Mouse (Mus musculus) adrenal gland, postnatal 36 days (tissue): ENCODE results near the gene C2cd5. TPM values are rescaled to one million over a fixed set of nuclear protein-coding genes. Genes with fewer than 3 reads are reported as not detected.
"Not testable (repeated sequence)": the region's sequence is repeated elsewhere in the genome, so short reads cannot be mapped to it uniquely, and the experiment has no call there.

ENCODE experiments used
- DNase-seq, 2 experiments: peaks; one replicate each; pipeline ENCODE4 v3.0.0; 2021; ENCODE audit warnings: mixed read lengths in 1 of 2
- total RNA-seq, 2 experiments: library from RNA; stranded (reverse); gene quantifications; 2 replicates each; pipeline ENCODE4 v1.2.3; 2021

C2cd5 gene
- total RNA-seq, 2 experiments from 2014 or later, result 18.3 to 19.2 TPM

DNA sequence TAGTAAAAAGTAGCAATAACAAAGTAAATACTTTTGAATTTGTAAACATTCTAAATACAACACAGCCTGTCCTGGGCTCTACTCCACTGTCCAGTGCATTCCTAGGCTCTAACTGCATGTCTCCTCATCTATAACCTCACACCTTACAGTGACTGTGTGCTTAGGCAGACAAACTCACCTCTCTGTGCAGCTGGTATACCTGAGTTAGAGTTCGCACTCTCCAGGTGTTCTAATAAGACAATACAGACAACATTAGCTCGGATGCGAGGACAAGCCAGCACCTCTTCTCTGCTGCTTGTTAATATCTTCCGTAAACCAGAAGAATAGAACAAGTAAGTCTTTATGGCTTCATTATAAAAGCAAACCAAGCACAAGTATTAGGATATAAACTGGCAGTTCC, 79.8 kb downstream of the C2cd5 start:
- DNase-seq, result no peak

- no peak for DNase-seq
These were observed 87.3 kb downstream of the C2cd5 start for GRCm38 (mm10) chr6:143012513-143013215.

GRCm38 (mm10) chr6:143008865-143009264, 91.1 kb downstream of the C2cd5 start:
- DNase-seq, result no peak

GRCm38 (mm10) chr6:143005209-143005608, 94.7 kb downstream of the C2cd5 start:
- not testable (repeated sequence) for DNase-seq

DNA sequence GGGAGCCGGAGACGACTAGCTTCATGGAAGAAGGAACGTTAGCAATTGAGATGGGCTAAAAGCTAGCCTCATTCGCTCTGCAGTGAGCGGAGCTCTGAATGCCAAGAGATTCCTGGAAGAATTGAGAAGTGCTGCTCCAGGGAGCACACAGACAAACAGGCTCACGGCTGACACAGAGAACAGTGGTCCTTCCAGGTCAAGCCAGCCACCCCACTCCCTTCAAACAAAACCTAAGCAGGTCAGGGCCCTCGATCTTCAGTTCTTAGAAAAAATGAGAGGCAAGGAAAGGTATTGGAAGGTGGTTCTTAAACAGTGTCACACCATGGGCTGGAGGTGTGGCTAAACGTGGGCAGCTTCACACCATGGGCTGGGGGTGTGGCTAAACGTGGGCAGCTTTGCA, 95.1 kb downstream of the C2cd5 start:
- no peak for DNase-seq

DNA sequence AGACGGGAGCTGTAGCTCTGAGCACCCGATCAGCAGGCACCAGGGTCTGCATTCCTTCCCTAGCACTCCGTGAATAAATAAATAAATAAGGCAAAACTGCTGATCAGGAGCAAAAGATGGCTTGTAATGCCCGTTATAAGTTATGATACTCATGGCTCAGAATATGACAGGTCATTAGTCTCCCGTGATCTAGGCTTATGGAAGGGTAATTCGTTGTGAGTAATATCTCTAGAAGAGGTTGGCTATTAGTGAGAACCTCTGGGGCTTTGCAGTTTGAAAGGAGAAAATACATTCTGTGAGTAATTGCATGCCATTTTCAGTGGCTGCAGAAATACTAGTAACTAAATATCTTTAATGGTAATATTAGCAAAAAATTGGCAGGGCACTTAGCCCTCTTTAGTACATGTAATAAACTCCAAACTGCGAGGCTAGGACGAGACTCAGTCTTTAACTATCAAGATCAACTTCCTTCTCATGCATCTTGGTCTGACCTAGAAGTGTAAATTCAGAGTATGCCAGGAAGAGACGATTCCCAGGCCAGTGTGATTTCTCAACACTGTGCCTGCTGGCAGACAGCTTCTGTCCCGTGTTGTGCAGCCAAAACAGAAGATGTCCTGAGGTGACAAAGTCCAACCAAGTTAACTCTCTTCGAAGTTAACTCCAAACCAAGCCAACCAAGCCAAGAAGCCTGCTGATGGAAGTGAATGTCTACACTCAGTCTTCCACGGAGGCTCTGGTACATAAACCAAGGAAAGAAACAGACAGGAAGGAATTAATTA, 101.5 kb downstream of the C2cd5 start:
- peak; percentile 21 to 25 for DNase-seq

GRCm38 (mm10) chr6:142996887-142997286, 103.1 kb downstream of the C2cd5 start:
- no peak for DNase-seq

- peak; percentile 22 to 24 for DNase-seq
These were observed 104.4 kb downstream of the C2cd5 start for GRCm38 (mm10) chr6:142995567-142995966.

DNA sequence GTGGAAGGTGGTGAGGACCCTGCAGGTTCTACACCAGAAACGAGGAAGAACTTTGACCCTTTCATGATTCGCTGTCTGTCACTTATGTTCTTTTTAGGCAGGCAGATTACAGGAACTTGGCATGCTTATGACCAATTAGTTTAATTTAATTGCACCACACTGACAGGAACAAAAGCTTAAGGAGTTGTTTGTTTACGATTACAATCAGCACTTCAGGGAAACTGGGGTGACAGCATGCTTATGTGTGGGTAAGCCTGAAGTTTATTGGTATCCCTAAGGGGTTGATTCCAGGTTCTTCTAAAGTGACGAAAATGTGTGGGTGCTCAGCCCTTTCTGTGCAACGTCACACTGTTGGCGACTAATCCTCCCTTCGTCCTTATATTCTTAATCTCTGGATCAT, 105.1 kb downstream of the C2cd5 start:
- DNase-seq, result no peak

DNA sequence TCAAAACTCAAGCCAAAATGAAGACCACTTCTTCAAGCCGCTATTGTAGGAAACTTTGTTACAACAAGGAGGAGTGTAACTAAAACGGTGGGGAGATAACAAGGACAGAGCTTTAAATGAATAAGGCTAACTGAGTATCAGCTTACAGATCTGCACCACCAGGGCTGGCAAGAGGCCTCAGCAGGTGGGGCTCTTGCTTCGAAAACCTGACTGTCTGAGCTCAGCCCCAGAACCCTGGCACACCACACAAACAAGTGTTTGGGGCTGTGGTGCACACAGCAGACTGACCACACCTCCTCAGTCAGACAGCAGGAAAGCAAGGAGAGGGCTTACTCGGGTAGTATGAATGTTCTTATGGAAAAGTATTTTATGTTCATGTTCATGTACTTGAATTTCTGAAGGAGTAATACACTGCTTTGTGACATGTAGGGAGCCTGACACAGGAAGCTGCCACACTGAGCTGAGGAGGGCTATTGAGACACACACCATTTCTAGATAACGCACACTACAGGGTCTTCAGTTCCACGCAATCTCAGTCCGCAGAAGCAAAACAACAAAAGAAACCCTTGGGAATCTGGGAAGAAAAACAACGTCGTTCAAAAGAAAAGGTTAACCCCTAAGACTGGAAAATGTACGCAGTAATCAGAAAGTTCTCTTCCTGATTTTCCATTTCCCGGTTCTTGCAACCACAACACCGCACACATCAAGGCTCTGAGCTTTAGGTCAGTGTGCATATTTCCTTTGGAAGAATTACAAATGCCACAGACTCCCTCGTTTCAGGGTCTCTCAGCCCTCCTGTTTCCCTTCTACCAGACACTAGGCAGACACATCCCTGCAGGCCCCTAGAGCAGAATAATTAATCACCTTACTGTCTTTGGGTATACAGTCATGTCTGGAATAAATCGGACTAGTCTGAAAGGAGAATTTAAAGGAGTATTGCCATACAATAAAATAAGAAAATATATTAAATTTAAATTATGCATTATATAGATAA, 105.9 kb downstream of the C2cd5 start:
- no peak for DNase-seq

GRCm38 (mm10) chr6:142992971-142993370, 107.0 kb downstream of the C2cd5 start:
- DNase-seq, result no peak

GRCm38 (mm10) chr6:142992099-142992498, 107.8 kb downstream of the C2cd5 start:
- no peak for DNase-seq

GRCm38 (mm10) chr6:142991391-142992059, 108.4 kb downstream of the C2cd5 start:
- DNase-seq, result no peak

- DNase-seq, result no peak
These were observed 109.4 kb downstream of the C2cd5 start for GRCm38 (mm10) chr6:142990516-142990915.

DNA sequence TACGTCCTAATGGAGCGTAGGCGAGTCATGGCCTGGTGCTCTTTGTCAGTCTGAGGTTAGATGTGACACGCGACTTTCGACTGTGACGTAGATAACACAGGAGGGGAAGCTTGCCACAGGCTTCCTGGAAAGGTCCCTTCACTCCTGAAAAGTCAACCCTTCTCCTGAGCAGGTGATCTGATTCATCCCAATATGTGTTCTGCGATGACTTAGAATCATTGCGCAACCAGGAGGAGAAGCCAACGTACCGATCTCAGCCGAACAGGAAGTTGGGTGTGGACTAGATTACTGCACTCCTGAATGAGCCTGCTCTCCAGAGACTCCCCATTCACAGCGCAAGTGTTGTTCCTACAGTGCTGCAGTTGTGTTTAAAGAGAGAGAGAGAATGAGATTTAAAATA, 110.4 kb downstream of the C2cd5 start:
- no peak for DNase-seq

GRCm38 (mm10) chr6:142988753-142989152, 111.2 kb downstream of the C2cd5 start:
- DNase-seq, result peak; percentile 67 to 75

DNA sequence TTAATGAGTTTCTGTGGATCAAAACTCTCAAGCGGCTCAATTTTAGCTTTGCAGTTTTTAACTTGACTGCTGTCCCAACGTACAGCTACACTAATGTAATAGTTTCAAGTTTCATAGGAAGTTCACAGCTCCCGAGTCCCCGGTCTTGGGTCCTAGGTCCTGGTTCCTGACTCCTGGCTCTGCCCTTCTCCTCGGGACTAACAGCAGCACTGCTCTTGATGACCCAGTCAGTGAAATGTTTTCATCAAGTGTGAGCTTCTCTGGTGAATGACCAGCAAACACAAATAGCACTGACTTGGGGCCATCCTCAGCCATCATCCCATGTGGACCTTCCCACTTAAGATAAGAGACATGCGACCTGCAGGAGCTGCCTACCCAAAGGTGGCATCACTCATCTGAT, 111.7 kb downstream of the C2cd5 start:
- no peak for DNase-seq

GRCm38 (mm10) chr6:142987616-142988015, 112.3 kb downstream of the C2cd5 start:
- no peak for DNase-seq

DNA sequence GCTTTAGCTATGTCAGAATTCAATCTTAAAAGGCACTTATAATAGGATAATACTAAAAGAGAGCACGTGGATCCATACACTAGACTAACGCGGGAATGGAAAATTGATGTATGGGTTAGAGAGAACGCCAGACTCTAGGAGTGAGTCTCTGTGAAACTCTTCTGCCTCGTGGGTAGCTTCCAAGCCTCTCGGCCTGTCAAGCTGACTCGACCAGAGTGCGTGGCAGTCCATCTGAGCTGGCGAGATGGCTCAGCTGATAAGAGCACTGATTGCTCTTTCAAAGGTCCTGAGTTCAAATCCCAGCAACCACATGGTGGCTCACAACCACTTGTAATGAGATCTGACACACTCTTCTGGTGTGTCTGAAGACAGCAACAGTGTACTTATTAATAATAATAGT, 113.2 kb downstream of the C2cd5 start:
- DNase-seq, result not testable (repeated sequence)

DNA sequence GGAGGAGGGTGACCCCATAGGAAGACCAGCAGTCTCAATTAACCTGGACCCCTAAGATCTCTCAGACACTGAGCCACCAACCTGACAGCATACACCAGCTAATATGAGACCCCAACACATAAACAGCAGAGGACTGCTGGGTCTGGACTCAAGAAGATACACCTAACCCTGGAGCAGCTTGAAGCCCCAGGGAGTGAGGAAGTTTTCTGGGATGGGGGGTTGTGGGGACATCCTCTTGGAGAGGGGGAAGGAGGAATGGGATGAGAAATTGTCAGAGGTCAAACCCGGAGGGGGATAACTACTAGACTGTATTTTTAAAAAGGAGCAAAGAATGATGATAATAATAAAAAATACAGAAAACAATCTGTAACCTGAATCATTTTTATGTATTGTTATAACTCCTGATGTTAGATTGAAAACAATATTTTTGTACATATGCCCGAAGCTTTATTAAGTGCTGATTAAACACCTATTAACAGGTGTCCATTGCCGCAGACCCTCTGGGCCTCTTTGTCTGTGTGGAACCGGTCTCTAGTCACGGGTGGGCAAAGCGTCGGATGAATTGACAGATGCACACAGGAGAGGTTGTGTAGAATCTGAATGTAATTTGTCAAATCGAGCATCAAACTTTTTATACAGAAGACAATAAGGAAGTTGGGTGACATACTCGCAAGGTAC, 114.2 kb downstream of the C2cd5 start:
- DNase-seq, result not testable (repeated sequence)
